Mouse (Mus musculus) liver, adult 2 months (tissue): ENCODE results near the gene 3830406C13Rik. TPM values are rescaled to one million over a fixed set of nuclear protein-coding genes. Genes with fewer than 3 reads are reported as not detected.

Experiments used
- DNase-seq: peaks from one replicate; pipeline ENCODE4 v3.0.0-alpha.2; 2011; ENCODE audit warnings: low read depth, low spot score; ENCODE audit errors: extremely low read depth
- H3K27ac ChIP-seq: fragments of 200-500 bp; replicated peaks from 2 replicates; pipeline ENCODE4 v1.5.1; 2012; ENCODE audit warnings: low read depth, mild to moderate bottlenecking, control low read depth, inconsistent platforms, low read length; ENCODE audit not compliant: insufficient read depth
- H3K27me3 ChIP-seq: fragments of 200-500 bp; 2 replicates; pipeline ENCODE4 v1.6.1; 2012; ENCODE audit warnings: mild to moderate bottlenecking, moderate library complexity, low read length, inconsistent platforms; ENCODE audit not compliant: control insufficient read depth, insufficient read depth
- H3K36me3 ChIP-seq: fragments of 200-500 bp; 2 replicates; pipeline ENCODE4 v1.6.1; 2012; ENCODE audit warnings: low read length, inconsistent platforms; ENCODE audit not compliant: control insufficient read depth, insufficient read depth
- H3K4me1 ChIP-seq: fragments of 200-500 bp; 2 replicates; pipeline ENCODE4 v1.6.1; 2011; ENCODE audit warnings: low read length; ENCODE audit not compliant: control insufficient read depth, insufficient read depth
- H3K4me3 ChIP-seq: fragments of 200-500 bp; 2 replicates; pipeline ENCODE4 v1.5.1; 2011; ENCODE audit warnings: low read depth, mild to moderate bottlenecking, control low read depth, low read length, moderate library complexity; ENCODE audit not compliant: insufficient read depth
- H3K79me2 ChIP-seq: fragments of 200-500 bp; 2 replicates; pipeline ENCODE4 v1.6.1; 2012; ENCODE audit warnings: inconsistent platforms, mild to moderate bottlenecking, low read length, moderate library complexity; ENCODE audit not compliant: control insufficient read depth, insufficient read depth
- H3K9ac ChIP-seq: fragments of 200-500 bp; 2 replicates; pipeline ENCODE4 v1.6.1; 2012; ENCODE audit warnings: low read depth, mild to moderate bottlenecking, control low read depth, inconsistent platforms, low read length
- CTCF ChIP-seq: fragments of 200-500 bp; IDR thresholded peaks from 2 replicates; pipeline ENCODE4 v1.5.1; 2011; ENCODE audit warnings: low read depth, low read length, control low read depth
- POLR2A ChIP-seq: fragments of 200-500 bp; IDR thresholded peaks from 2 replicates; pipeline ENCODE4 v1.6.1; 2011; ENCODE audit warnings: low read length, control low read depth; ENCODE audit not compliant: insufficient read depth; ENCODE audit errors: extremely low read depth
- WGBS: fragments of 180-500 bp; shearing (Covaris S2); methylation state at CpG from one replicate; pipeline ENCODE4 v1.1.7; 2018; 5-methylcytosine and 5-hydroxymethylcytosine counted together
- polyA plus RNA-seq: library from polyadenylated mRNA; depleted of rRNA; stranded (reverse); fragments of >200 nt; gene quantifications from 2 replicates; pipeline ENCODE4 v1.2.3, GENCODE M21; 2012
- total RNA-seq: library from RNA; depleted of rRNA; stranded (reverse); fragments of >200 nt; gene quantifications from 2 replicates; pipeline ENCODE4 v1.2.3, GENCODE M21; 2014

The 3830406C13Rik gene
- total and polyA plus RNA-seq, 2 experiments, result 2.5 to 12.6 TPM

DNA sequence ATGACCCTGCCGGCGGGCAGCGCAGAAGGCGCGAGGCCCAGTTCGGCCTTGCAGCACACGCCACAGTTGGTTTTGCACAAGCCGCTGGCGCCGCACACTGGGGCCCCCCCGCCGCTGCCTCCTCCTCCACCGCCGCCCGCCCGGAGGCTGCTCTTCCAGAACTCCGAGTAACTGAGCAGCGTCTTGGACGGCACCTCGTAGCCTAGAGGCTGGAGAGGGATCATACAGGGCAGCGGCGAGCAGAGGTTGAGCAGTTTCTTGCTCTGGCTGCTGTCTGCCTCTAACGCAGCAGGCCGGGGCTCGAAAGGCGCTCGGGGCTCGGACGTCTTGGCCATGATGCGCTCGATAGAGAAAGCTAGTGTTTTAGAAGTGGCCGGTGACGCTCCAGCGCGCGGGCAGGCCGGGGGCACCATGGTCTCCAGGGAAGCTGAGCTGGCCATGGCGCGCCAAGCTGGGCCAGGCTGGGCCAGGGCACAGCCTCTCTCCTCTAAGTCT, 60.8 kb downstream of the 3830406C13Rik start:
- 2% methylated on average over 39 of the region's 39 CpGs for WGBS
- peak; percentile 27 for DNase-seq

DNA sequence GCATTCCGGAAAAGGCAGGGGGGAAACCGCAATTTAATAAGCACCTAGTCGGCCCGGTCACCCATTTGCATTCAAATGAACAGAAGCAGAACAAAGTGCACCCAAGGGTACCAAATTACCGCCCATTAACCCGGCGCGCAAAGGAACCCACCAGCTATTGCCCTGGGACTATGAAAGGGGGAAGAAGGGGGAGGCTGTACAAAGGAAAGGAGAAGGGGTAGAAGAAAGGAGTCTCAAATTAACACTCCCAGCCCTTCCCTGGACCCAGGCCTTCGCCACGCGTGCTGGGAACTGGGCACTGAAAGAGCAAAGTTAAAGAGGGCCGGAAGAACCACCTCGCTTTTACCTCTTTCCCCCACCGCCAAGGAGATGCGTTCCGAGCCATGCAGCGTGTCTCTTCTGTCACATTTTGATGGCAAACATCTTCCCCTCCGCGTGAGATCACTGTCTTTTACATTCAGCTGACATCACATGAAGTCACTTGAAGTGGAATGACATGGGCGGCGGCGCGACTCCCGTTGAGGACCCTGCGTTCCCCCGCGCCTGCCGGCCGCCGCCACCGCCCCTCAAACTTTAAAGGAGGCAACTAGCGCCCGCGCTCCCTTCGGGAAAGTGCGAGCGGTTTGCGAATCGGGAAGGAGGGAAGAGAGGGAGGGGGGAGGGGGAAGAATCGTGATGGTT, 61.4 kb downstream of the 3830406C13Rik start:
- H3K4me3 ChIP-seq, result no peak overlapping the region
- DNase-seq, result no peak
- 3% methylated on average over 40 of the region's 40 CpGs for WGBS
- H3K79me2 ChIP-seq, result no peaks in the 10 kb centered on the region
- H3K36me3 ChIP-seq, result no peaks in the 10 kb centered on the region
- no peak for TF ChIP-seq POLR2A
- no peak for TF ChIP-seq CTCF
- H3K27ac ChIP-seq, result no peak overlapping the region
- H3K9ac ChIP-seq, result no peak overlapping the region
- H3K27me3 ChIP-seq, result peaks cover 37% of the 10 kb centered on the region
- no peaks in the 10 kb centered on the region; the same call in 1 of the 2 replicates for H3K4me1 ChIP-seq

More for the DNA sequence above, 60.8 kb downstream of the 3830406C13Rik start:
- no peaks in the 10 kb centered on the region; the same call in 1 of the 2 replicates for H3K4me1 ChIP-seq
- no peaks in the 10 kb centered on the region for H3K79me2 ChIP-seq
- TF ChIP-seq POLR2A, result no peak
- TF ChIP-seq CTCF, result no peak
- no peak overlapping the region for H3K9ac ChIP-seq
- no peak overlapping the region for H3K4me3 ChIP-seq
- no peak overlapping the region for H3K27ac ChIP-seq
- H3K27me3 ChIP-seq, result peaks cover 37% of the 10 kb centered on the region
- H3K36me3 ChIP-seq, result no peaks in the 10 kb centered on the region

DNA sequence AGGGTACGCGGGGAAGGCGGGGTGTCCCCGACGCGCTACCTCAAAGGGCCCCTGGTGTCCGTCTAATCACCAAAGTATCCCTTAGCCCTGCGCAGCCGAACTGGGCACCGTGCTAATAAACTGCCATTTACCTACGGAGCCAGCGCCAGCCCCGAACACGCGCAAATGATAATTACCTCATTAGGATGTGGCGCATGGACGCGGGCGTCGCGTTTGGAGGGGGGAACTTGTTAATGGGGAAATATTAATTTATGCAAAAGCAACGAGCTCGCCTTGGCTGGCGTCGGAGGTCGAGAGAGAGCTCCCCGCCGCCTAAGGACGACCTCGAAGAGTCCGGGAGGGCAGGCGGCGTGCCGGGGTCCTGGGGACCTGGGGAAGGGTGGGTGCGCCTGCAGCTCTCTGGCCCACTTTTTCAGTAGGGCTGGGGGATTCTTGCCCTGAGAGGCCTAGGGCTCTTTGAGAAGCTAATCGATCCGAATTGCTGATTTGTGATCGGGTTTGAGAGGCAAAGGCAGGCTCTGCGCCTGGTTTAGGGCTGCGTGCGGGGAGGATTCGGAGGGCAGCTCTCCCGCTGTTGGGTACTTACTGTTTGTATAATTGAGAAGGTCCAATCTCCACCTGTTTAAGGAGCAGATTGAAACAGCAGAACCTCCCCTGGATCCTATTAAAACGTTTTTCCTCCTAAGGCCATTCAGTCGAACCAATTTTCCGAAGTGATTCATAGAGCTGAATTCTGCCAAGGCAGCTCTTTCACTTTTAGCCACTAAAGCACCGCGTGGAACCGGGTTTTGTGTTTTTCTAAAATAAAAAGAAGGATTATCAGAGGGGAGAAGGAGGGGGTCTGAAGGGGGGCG, 62.3 kb downstream of the 3830406C13Rik start:
- DNase-seq, result no peak
- Histone ChIP-seq H3K36me3 (no peaks in the 10 kb centered on the region), H3K4me1 (no peaks in the 10 kb centered on the region; the same call in 1 of the 2 replicates), H3K27ac (no peak overlapping the region), H3K27me3 (peaks cover 33% of the 10 kb centered on the region), H3K4me3 (no peak overlapping the region), H3K9ac (no peak overlapping the region), H3K79me2 (no peaks in the 10 kb centered on the region)
- 3% methylated on average over 50 of the region's 50 CpGs for WGBS
- TF ChIP-seq CTCF (no peak), POLR2A (no peak)

DNA sequence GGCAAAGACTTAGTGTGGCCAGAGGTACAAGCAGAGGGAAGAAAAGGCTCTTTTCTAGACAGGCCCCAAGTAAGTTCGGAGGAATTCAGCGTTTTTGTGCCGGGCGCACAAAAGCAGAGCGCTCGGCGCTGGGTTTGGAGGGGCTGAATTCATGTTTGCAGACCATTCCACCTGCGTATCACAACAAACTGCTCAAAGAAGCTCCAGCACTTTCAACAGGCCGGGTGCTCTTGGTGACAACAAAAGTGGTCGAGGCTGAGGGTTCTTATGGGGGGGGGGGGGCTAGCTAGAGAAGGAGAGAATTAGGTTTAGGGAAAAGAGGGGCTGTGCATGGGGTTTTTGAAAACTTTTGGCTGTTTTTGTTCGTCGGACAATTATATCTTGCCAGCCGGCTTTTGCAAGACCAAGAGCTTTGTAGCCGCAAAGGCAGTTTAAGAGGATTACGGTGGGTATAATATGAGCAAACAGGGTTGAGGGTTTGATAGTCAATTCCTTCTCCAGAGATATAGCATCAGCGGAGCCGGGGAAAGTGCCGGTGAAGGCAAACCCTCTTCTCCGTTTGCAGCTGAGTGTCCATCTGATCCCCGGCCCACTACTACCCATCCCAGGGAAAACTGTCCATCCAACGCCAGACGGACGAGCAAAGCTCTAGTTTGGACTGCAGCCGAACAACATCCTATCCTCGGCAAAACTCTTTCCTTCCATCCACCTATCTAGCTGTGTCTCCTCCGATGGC, 63.1 kb downstream of the 3830406C13Rik start:
- 5% methylated on average over 26 of the region's 26 CpGs for WGBS
- Histone ChIP-seq H3K27ac (no peak overlapping the region), H3K9ac (no peak overlapping the region), H3K4me3 (no peak overlapping the region), H3K4me1 (no peaks in the 10 kb centered on the region; the same call in 1 of the 2 replicates), H3K79me2 (no peaks in the 10 kb centered on the region), H3K27me3 (peaks cover 28% of the 10 kb centered on the region), H3K36me3 (no peaks in the 10 kb centered on the region)
- TF ChIP-seq POLR2A, result no peak
- no peak for TF ChIP-seq CTCF
- no peak for DNase-seq

DNA sequence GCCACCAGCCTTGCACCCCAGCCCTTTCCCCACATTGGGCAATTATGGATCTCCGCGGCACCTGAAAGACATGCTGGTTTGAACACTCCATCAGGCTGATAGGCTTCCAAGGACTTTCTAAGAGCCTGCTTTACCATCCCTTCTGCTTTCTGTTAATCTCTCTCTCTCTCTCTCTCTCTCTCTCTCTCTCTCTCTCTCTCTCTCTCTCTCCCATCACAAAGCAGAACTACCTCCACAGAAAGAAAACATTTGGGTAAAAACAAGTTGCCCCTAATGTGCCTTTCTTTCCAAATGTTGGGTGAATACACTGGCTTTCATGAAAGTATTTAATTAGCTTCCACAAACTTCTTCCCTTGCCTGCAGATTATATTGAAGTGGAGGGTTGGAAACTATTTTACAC, 64.1 kb downstream of the 3830406C13Rik start, which contains the start of gene Fezf2:
Gene Fezf2, minus strand, starts transcription at position 101 of the 400 bp plus-strand sequence.
- 4% methylated on average over 2 of the region's 2 CpGs for WGBS
- no peaks in the 10 kb centered on the region for H3K79me2 ChIP-seq
- H3K4me1 ChIP-seq, result no peaks in the 10 kb centered on the region; the same call in 1 of the 2 replicates
- no peak within 1 kb of the TSS for H3K27ac ChIP-seq
- H3K36me3 ChIP-seq, result no peaks in the 10 kb centered on the region
- H3K27me3 ChIP-seq, result peaks cover 23% of the 10 kb centered on the region
- no peak for DNase-seq
- no peak for TF ChIP-seq POLR2A
- no peak for TF ChIP-seq CTCF
- no peak within 1 kb of the TSS for H3K9ac ChIP-seq
- H3K4me3 ChIP-seq, result no peak within 1 kb of the TSS
